Mouse (Mus musculus): Measurements from ENCODE around the gene Kif9.

DNA sequence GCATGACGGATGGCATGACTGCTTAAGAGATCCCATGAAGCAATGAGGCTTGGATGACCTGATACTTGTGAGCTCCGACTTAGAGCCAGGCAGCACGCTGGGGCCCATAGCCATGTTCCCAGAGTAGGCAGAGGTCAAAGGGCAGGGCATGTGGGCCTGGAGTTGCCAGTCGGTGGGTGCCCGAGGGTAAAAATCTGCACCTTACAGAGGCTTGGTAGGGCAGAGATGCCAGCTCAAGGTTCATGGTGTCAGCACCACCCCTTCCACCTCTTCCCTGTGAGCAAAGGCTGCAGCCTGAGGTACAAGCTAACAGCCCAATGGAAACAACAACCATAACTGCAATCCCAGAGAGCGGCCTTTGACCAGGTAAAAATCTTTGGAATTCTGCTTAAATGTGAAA lies 11.4 kb upstream of the Kif9 start:
- TF ChIP-seq CTCF (IDR thresholded peaks at IDR 0.05; ENCODE audit: insufficient read depth, low read depth, low read length) = no peak
- TF ChIP-seq POLR2A (IDR thresholded peaks at IDR 0.05; ENCODE audit: insufficient read depth, low read depth, low read length) = no peak
